Mouse (Mus musculus): Measurements from ENCODE around the gene Clybl. TPM values are rescaled to one million over a fixed set of nuclear protein-coding genes. Genes with fewer than 3 reads are reported as not detected.

Gene Clybl
- polyA plus RNA-seq, 1 experiment from 2014 or later: 8.1 TPM

DNA sequence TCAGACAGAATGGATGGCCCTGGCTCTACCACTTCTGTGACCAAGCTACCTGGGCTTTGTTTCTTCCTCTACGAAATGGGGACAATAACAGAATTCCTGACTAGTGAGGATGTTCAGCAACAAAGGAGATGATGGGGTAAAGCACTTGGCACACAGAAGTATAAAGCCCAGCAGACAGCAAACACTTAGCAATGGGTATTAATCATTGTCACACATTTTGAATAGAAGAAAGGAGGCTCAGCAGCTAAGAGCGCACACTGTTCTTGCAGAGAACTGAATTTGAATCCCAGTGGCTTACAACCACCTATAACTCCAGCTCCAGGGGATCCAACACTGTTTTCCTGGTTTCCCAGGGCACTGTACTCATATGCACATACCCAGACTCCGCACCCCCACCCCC, 246.2 kb downstream of the Clybl start:
- Histone ChIP-seq H3K4me3 (ENCODE audit: inconsistent target) (no peak overlapping the region), H3K79me2 (ENCODE audit: inconsistent target) (no peaks in the 10 kb centered on the region), H3K36me3 (ENCODE audit: inconsistent target) (no peaks in the 10 kb centered on the region), H3K27ac (no peak overlapping the region)
- 85% methylated on average over 3 of the region's 3 CpGs for WGBS (ENCODE audit: missing documents)

DNA sequence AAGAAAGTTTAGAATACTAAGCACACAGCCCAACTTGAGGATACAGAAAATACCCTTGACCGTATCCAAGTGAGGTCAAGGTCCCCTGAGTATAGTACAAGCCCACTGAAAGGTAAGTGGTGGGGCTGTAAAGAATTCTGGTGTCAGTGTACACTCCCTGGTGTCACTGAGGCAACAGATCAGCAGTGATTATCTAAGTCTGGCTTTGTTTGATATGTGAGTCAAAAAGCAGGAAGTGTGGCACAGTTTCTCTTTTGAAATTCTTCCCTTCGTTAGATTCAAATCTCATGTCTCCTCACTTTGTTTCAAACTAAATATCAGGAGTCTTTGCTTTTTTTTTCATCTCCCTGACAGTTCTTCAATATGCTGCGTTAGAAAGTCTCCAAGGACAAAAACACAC, 251.1 kb downstream of the Clybl start:
- no peaks in the 10 kb centered on the region for H3K79me2 ChIP-seq (ENCODE audit: inconsistent target)
- no peaks in the 10 kb centered on the region for H3K36me3 ChIP-seq (ENCODE audit: inconsistent target)
- no peak overlapping the region for H3K27ac ChIP-seq
- no peak overlapping the region for H3K4me3 ChIP-seq (ENCODE audit: inconsistent target)
- 59% methylated on average over 3 of the region's 3 CpGs for WGBS (ENCODE audit: missing documents)

DNA sequence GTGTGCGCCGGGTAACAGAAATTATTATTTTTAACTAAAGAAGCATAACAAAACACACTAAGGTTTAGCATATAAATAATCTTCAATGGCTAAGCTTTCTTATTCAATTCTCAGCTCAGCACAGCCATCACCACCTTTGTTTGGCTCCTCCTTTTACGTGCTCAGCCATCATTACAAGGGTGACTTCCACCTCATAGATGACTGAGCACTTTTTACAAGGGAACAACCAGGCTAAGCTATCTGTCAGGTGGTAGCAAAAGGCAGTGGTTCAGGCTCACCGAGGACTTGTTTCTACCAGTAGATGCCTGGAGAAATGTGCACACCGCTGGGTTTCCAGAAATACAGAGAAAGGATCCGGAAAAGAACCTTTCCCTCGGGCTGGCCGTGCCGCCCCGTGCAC, 252.5 kb downstream of the Clybl start:
- Histone ChIP-seq H3K79me2 (ENCODE audit: inconsistent target) (no peaks in the 10 kb centered on the region), H3K4me3 (ENCODE audit: inconsistent target) (no peak overlapping the region), H3K27ac (no peak overlapping the region), H3K36me3 (ENCODE audit: inconsistent target) (no peaks in the 10 kb centered on the region)
- WGBS (ENCODE audit: missing documents): 84% methylated on average over 10 of the region's 10 CpGs

DNA sequence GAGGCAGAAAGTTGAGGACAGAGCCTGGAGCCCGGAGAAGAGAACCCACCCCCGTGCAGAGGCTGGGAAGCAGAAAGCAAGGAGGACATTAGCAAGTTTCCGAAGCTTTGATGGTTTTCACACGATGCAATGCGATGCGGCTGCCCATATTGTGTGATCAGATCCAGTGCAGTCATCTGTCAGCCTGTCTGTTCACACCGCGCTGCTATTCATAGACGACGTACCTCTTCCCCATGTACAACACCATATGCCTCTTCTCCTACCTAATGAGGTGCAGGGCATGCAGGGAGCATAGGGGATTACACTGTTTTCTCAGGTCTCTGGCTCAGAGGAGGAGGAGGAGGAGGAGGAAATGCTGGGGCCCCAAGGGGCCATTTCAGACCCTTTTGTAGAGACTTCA, 255.3 kb downstream of the Clybl start:
- 88% methylated on average over 9 of the region's 10 CpGs for WGBS (ENCODE audit: missing documents)
- Histone ChIP-seq H3K79me2 (ENCODE audit: inconsistent target) (no peaks in the 10 kb centered on the region), H3K4me3 (ENCODE audit: inconsistent target) (no peak overlapping the region), H3K36me3 (ENCODE audit: inconsistent target) (no peaks in the 10 kb centered on the region), H3K27ac (no peak overlapping the region)

GRCm38 (mm10) chr14:122449601-122450495, 268.3 kb downstream of the Clybl start:
- no peak overlapping the region for H3K27ac ChIP-seq
- H3K36me3 ChIP-seq (ENCODE audit: inconsistent target): no peaks in the 10 kb centered on the region
- H3K4me3 ChIP-seq (ENCODE audit: inconsistent target): no peak overlapping the region
- no peaks in the 10 kb centered on the region for H3K79me2 ChIP-seq (ENCODE audit: inconsistent target)
- WGBS (ENCODE audit: missing documents): 23% methylated on average over 29 of the region's 29 CpGs

DNA sequence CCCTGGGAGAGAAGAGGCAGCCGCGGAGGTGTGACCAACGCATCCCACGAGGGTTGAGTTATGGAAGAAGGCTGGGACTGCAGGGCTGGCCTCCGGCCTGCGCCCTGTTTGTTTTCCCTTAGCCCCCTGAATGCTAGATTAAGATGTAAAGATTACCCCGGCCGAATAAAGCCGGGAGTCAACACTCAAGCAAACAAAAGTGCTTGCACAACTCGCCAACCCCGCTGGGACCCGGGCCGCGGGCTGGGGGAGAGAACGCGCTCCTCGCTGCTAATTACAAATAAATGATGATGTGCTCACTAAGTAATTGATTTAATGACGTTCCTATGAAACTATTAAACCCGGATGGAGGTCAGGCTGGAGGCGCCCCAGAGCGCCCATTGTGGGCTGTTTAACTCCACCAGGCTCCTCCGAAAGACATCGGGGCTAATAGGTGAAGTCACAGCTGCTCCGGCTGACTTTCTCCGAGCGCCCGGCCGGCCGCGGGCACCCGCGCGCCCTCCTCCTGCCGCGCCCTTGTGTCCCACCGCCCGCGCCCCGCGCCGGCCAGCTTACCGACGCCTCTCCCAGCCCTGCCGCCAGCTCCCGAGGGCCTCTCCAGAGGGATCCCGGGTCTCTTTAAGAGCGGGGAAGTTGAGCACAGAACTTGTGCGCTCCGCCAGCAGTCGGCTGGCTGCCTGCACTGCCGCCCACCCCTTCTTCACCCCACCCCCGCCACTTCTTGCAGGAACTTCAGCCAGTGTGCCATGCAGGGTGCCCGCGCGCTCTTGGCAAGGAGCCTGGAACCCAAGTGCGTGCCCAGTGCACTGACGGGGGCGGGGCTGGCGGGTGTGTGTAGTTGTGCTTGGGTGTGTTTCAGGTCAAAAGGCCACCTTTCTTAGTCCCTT, 269.2 kb downstream of the Clybl start, which contains the start of gene Gm5089:
Gene Gm5089, minus strand, starts transcription at position 620 of the 887 bp plus-strand sequence.
- 2% methylated on average over 58 of the region's 59 CpGs for WGBS (ENCODE audit: missing documents)
- Histone ChIP-seq H3K36me3 (ENCODE audit: inconsistent target) (no peaks in the 10 kb centered on the region), H3K79me2 (ENCODE audit: inconsistent target) (no peaks in the 10 kb centered on the region), H3K4me3 (ENCODE audit: inconsistent target) (no peak within 1 kb of the TSS), H3K27ac (no peak within 1 kb of the TSS)

GRCm38 (mm10) chr14:122451551-122452145, 270.1 kb downstream of the Clybl start:
- H3K79me2 ChIP-seq (ENCODE audit: inconsistent target): no peaks in the 10 kb centered on the region
- no peak overlapping the region for H3K4me3 ChIP-seq (ENCODE audit: inconsistent target)
- no peak overlapping the region for H3K27ac ChIP-seq
- no peaks in the 10 kb centered on the region for H3K36me3 ChIP-seq (ENCODE audit: inconsistent target)
- WGBS (ENCODE audit: missing documents): 81% methylated on average over 5 of the region's 5 CpGs

Other genes with a start within 250 kb of the Clybl start
- gene Gpr183, start 216.5 kb upstream of the Clybl start, polyA plus RNA-seq (2018): 2.6 to 26.1 TPM (median 8.0 TPM) in 3 replicates
- not detected in 3 replicates for gene Timm8a2, start 147.0 kb upstream of the Clybl start, polyA plus RNA-seq (2018)
- 98.5 to 135 TPM (median 122 TPM) in 3 replicates for gene Tm9sf2, start 74.7 kb upstream of the Clybl start, polyA plus RNA-seq (2018)

Data from macrophage (primary cell).